Mouse (Mus musculus) gastrocnemius, postnatal 4 days (tissue): ENCODE results near the gene Glb1l2. TPM values are rescaled to one million over a fixed set of nuclear protein-coding genes. Genes with fewer than 3 reads are reported as not detected.

Source experiments
- DNase-seq, 2 experiments: peaks; one replicate each; pipeline ENCODE4 v3.0.0; 2021 to 2022; ENCODE audit warnings: low spot score in 2 of 2, mixed read lengths in 2 of 2
- total RNA-seq, 2 experiments: library from RNA; stranded (reverse); gene quantifications; 2 replicates each; pipeline ENCODE4 v1.2.3; 2021

Gene Glb1l2
- total RNA-seq, 2 experiments from 2014 or later = 3.8 to 5.7 TPM

DNA sequence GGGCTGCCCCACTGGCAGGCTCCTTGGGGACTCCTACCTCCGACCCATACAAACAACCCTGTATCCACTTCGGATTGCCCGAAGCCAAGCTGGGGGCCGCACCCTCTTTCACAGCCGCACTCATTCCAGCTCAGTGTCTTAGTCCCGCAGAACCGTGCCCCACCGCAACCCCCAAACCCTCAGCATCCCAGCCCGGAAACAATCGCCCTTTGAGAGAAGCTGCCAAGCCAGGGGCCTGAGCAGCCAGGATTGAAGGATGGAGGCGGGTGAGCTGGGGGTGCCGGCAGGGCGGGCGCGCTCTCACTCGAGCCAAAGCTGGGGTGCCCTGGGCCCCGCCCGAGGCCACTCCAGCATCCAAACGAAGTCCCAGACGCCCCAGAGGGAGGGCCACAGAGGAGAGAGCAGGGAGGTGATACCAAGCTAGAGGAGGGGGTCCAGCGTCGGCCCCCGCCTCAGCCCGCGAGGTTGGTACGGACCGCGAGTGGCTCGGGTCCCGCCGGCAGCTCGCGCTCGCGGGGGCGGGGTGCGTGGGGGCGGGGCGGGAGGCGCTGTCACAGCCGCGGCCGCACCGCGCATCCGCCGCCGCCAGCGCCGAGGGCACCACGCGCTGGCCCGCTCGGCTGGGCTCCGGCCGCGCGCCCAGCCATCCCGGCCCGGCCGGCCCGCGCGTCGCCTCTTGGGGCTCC is 72.9 kb downstream of the Glb1l2 start, which contains the start of gene B3gat1:
Gene B3gat1, plus strand, starts transcription at position 523 of the 686 bp plus-strand sequence.
- no peak for DNase-seq

GRCm38 (mm10) chr9:26728556-26728955 is 77.7 kb downstream of the Glb1l2 start:
- DNase-seq = no peak

- peak in 1 of 2 experiments; percentile 24 for DNase-seq
These were observed 78.8 kb downstream of the Glb1l2 start for GRCm38 (mm10) chr9:26727445-26727844.

DNA sequence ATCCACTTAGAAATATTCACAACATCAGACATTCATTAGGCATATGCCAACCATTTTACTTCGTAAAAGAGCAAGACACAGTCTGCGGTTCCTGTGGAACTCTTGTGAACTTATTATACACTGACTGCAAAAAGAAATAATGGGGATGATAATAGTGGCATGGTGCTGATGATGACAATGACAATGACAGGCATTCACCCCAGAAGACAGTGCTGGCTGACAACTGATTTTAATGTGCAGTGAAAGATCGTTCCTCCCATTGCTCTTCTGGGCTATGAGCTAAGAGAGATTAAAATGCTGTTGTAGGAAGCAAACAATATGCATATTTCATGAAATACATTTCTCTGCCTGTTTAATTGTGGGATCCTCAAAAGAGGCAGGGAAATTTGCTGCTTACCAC is 80.6 kb downstream of the Glb1l2 start:
- DNase-seq = no peak

DNA sequence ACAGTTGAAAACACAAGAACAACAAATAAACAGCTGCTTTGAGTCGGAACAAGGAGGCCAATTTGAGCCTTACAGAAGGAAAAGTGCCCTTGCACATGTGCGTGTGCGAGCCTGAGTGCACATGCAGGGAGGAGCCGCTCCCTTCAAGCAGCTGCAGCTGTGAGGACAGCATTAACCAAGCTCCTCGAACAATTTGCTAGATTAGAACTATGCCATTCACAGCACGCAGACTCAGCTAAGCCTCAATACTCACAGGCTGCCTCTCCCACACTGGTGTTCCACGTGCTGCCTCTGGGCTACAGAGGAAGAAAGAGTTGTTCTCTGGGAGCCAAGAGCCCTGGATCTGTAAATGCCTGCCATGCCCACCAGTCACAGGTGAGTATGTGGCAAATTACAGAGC is 84.5 kb downstream of the Glb1l2 start:
- DNase-seq = no peak

GRCm38 (mm10) chr9:26718388-26718787 is 87.9 kb downstream of the Glb1l2 start:
- DNase-seq = no peak

Other genes starting within 250 kb of the Glb1l2 start
- gene B3gat1, start 72.7 kb downstream of the Glb1l2 start, total RNA-seq = 1 to 10 TPM; 6.1 to 8.5 TPM
- not detected for gene Glb1l3, start 54.4 kb upstream of the Glb1l2 start, total RNA-seq
- not detected for gene Gm1110, start 116.6 kb upstream of the Glb1l2 start, total RNA-seq
- gene Acad8, start 193.1 kb upstream of the Glb1l2 start, total RNA-seq = 10 to 100 TPM; 34.5 to 36.7 TPM
- gene Thyn1, start 193.2 kb upstream of the Glb1l2 start, total RNA-seq = 10 to 100 TPM; 39.3 to 40.8 TPM
- gene Vps26b, start 223.6 kb upstream of the Glb1l2 start, total RNA-seq = 10 to 100 TPM; 35.5 to 41.7 TPM
- 10 to 100 TPM; 14.5 to 17.4 TPM for gene Ncapd3, start 223.7 kb upstream of the Glb1l2 start, total RNA-seq